Mouse (Mus musculus) MEL (cell line): ENCODE measurements at regions not wholly inside any gene's neighbourhood (a gene's known extent, or its start where the extent isn't known, plus 50 kb on each side); places are given as distances from the start of the nearest gene placed in this dataset.

Experiments
- DNase-seq: peaks from one replicate; pipeline ENCODE4 v3.0.0; 2011; ENCODE audit warnings: low read depth, low spot score
- H3K27ac ChIP-seq: 2 replicates; pipeline ENCODE4 v1.5.1; 2012; ENCODE audit warnings: low read depth, mild to moderate bottlenecking, control low read depth, low read length, moderate library complexity; ENCODE audit not compliant: control insufficient read depth
- H3K27me3 ChIP-seq, 2 experiments: fragments of 150-350 bp in 1 of 2; sonication (generic) in 1 of 2; 2 replicates each; pipeline ENCODE4 v1.6.1; 2012; ENCODE audit warnings: low read length in 2 of 2, mild to moderate bottlenecking in 2 of 2, improper control_type of control experiment in 1 of 2, moderate library complexity in 1 of 2; ENCODE audit not compliant: insufficient read depth in 2 of 2, control insufficient read depth in 1 of 2
- H3K36me3 ChIP-seq, 2 experiments: 2 replicates each; pipeline ENCODE4 v1.6.1; 2012 to 2014; ENCODE audit warnings: low read length in 2 of 2, improper control_type of control experiment in 1 of 2, inconsistent platforms in 1 of 2, mild to moderate bottlenecking in 1 of 2; ENCODE audit not compliant: insufficient read depth in 2 of 2, control insufficient read depth in 1 of 2
- H3K4me1 ChIP-seq, 2 experiments: fragments of 150-350 bp in 1 of 2; sonication (generic) in 1 of 2; 2 replicates each; pipeline ENCODE4 v1.6.1; 2012; ENCODE audit warnings: low read length in 2 of 2, improper control_type of control experiment in 1 of 2, mild to moderate bottlenecking in 1 of 2; ENCODE audit not compliant: insufficient read depth in 2 of 2, control insufficient read depth in 1 of 2
- H3K4me3 ChIP-seq, 2 experiments: fragments of 150-350 bp in 1 of 2; sonication (generic) in 1 of 2; 2 replicates each; pipeline ENCODE4 v1.5.1; 2012; ENCODE audit warnings: low read depth in 2 of 2, low read length in 2 of 2, mild to moderate bottlenecking in 2 of 2, moderate library complexity in 2 of 2, control low read depth in 1 of 2, improper control_type of control experiment in 1 of 2; ENCODE audit not compliant: control insufficient read depth in 1 of 2, insufficient read depth in 1 of 2
- H3K79me2 ChIP-seq: 2 replicates; pipeline ENCODE4 v1.6.1; 2012; ENCODE audit warnings: mild to moderate bottlenecking, low read length, moderate library complexity; ENCODE audit not compliant: control insufficient read depth, poor library complexity, insufficient read depth
- H3K9ac ChIP-seq: 2 replicates; pipeline ENCODE4 v1.6.1; 2012; ENCODE audit warnings: low read depth, mild to moderate bottlenecking, control low read depth, low read length, moderate library complexity; ENCODE audit not compliant: control insufficient read depth, poor library complexity, severe bottlenecking
- H3K9me3 ChIP-seq: fragments of 150-350 bp; sonication (generic); replicated peaks from 2 replicates; pipeline ENCODE4 v1.6.1; 2012; ENCODE audit warnings: mild to moderate bottlenecking, low read length, improper control_type of control experiment, moderate library complexity; ENCODE audit not compliant: insufficient read depth
- BHLHE40 ChIP-seq: IDR thresholded peaks from 2 replicates; pipeline ENCODE4 v1.6.1; 2012; ENCODE audit warnings: low read depth, mild to moderate bottlenecking, inconsistent platforms, low read length, improper control_type of control experiment, borderline replicate concordance
- CHD1 ChIP-seq: IDR thresholded peaks from 2 replicates; pipeline ENCODE4 v1.6.1; 2012; ENCODE audit warnings: low read depth, mild to moderate bottlenecking, inconsistent platforms, low read length, improper control_type of control experiment
- CHD2 ChIP-seq: IDR thresholded peaks from 2 replicates; pipeline ENCODE4 v1.6.1; 2011; ENCODE audit warnings: low read length, improper control_type of control experiment
- E2F4 ChIP-seq: IDR thresholded peaks from 2 replicates; pipeline ENCODE4 v1.6.1; 2011; ENCODE audit warnings: low read depth, low read length, improper control_type of control experiment, borderline replicate concordance
- ELF1 ChIP-seq: IDR thresholded peaks from 2 replicates; pipeline ENCODE4 v1.6.1; 2014; ENCODE audit warnings: low read depth, mild to moderate bottlenecking, inconsistent platforms, low read length, improper control_type of control experiment, moderate library complexity
- EP300 ChIP-seq, 2 experiments: IDR thresholded peaks; 2 replicates each; pipeline ENCODE4 v1.6.1; 2011; ENCODE audit warnings: improper control_type of control experiment in 2 of 2, low read length in 2 of 2, low read depth in 1 of 2, mild to moderate bottlenecking in 1 of 2
- ETS1 ChIP-seq: IDR thresholded peaks from 2 replicates; pipeline ENCODE4 v1.6.1; 2012; ENCODE audit warnings: low read depth, mild to moderate bottlenecking, inconsistent platforms, low read length, improper control_type of control experiment, moderate library complexity
- GATA1 ChIP-seq: IDR thresholded peaks from 2 replicates; pipeline ENCODE4 v1.6.1; 2011; ENCODE audit warnings: low read depth, low read length, improper control_type of control experiment
- JUND ChIP-seq: IDR thresholded peaks from 2 replicates; pipeline ENCODE4 v1.6.1; 2011; ENCODE audit warnings: low read depth, mild to moderate bottlenecking, improper control_type of control experiment, low read length
- MYC ChIP-seq: IDR thresholded peaks from 2 replicates; pipeline ENCODE4 v1.6.1; 2011; ENCODE audit warnings: low read depth, mild to moderate bottlenecking, low read length, improper control_type of control experiment, moderate library complexity
- NELFE ChIP-seq: IDR thresholded peaks from 2 replicates; pipeline ENCODE4 v1.6.1; 2011; ENCODE audit warnings: low read depth, low read length, improper control_type of control experiment
- POLR2AphosphoS2 ChIP-seq: IDR thresholded peaks from 2 replicates; pipeline ENCODE4 v1.6.1; 2011; ENCODE audit warnings: low read length, improper control_type of control experiment
- POLR2AphosphoS5 ChIP-seq: IDR thresholded peaks from 2 replicates; pipeline ENCODE4 v1.6.1; 2012; ENCODE audit warnings: low read depth, borderline replicate concordance, mild to moderate bottlenecking, inconsistent platforms, low read length, moderate library complexity, mixed read lengths
- RAD21 ChIP-seq: IDR thresholded peaks from 2 replicates; pipeline ENCODE4 v1.6.1; 2011; ENCODE audit warnings: mild to moderate bottlenecking, low read depth, low read length, improper control_type of control experiment
- ZC3H11A ChIP-seq: IDR thresholded peaks from 2 replicates; pipeline ENCODE4 v1.6.1; 2012; ENCODE audit warnings: low read depth, mild to moderate bottlenecking, inconsistent platforms, low read length, improper control_type of control experiment
- ZKSCAN1 ChIP-seq: IDR thresholded peaks from 2 replicates; pipeline ENCODE4 v1.6.1; 2012; ENCODE audit warnings: low read depth, mild to moderate bottlenecking, inconsistent platforms, low read length, improper control_type of control experiment, moderate library complexity
- ZNF384 ChIP-seq: IDR thresholded peaks from 2 replicates; pipeline ENCODE4 v1.6.1; 2012; ENCODE audit warnings: low read depth, mild to moderate bottlenecking, inconsistent platforms, low read length, improper control_type of control experiment

DNA sequence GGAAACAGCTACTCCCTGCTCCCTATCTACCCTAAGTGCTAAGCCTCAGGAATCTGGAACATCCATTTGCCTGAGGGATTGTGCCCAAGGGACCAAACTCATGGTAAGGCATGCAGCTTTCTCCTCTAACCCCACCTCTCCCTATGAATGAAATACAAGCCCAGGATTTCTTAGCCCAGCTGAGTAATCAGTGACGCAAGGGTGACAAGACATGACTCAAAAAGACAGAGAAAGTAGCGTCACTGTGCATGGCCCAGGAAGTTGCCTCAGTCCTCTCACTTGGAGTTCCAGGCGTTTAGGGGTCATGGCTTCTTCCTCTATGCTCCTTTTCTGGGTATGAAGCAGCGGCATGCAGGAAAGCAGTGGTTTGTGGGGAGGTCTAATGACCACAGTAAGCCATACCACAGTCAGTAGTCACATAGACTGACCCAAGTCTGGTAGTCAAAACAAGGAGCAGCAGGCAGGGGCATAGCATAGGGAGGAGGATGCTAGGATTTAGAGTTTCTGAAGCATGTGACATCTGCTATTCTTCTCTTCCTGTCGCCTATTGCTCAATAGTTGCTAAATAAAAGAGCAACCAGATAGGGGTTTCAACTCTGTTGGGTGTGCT lies 78.7 kb upstream of the Cd93 start:
- no peak for DNase-seq
- TF ChIP-seq E2F4, result no peak
- TF ChIP-seq NELFE, result no peak
- no peak for TF ChIP-seq CHD2
- no peak for TF ChIP-seq CHD1
- no peak for TF ChIP-seq ETS1
- H3K4me3 ChIP-seq, result no peak overlapping the region

DNA sequence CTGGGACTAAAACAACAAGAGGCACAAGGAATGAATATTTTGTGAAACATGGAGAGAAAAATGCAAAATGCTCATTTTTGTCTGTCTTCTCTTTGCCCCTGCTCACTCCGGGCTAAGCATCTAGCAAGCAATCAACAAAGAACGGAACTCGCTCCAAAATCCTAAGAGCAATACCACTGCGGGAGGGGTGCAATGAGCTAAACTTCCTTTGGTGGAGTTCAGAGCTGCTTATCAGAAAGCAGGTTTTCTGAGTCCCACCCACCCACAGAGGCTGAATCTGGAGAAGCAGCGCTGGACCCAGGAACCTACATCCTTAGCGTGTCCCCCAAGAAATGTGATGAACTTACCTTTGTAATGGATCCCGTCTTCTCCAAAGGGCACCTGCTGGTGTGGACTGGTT lies 76.9 kb upstream of the Cd93 start:
- H3K9me3 ChIP-seq, result no peaks in the 10 kb centered on the region
- H3K27ac ChIP-seq, result no peak overlapping the region
- no peak overlapping the region for H3K9ac ChIP-seq
- no peaks in the 10 kb centered on the region for H3K36me3 ChIP-seq
- no peak overlapping the region for H3K4me3 ChIP-seq
- DNase-seq, result no peak
- no peaks in the 10 kb centered on the region for H3K4me1 ChIP-seq
- no peak for TF ChIP-seq ETS1
- TF ChIP-seq POLR2AphosphoS5, result no peak
- TF ChIP-seq E2F4, result no peak
- TF ChIP-seq ELF1, result no peak
- no peak for TF ChIP-seq MYC
- TF ChIP-seq RAD21, result no peak
- TF ChIP-seq EP300 (IDR thresholded peaks at IDR 0.05; ENCODE audit: low read depth in 1 of 2, low read length in 2 of 2), result no peak
- no peak for TF ChIP-seq GATA1
- no peak for TF ChIP-seq POLR2AphosphoS2
- no peak for TF ChIP-seq ZNF384
- no peak for TF ChIP-seq ZKSCAN1
- no peak for TF ChIP-seq ZC3H11A
- TF ChIP-seq JUND, result no peak
- TF ChIP-seq BHLHE40, result no peak
- H3K79me2 ChIP-seq, result no peaks in the 10 kb centered on the region
- H3K27me3 ChIP-seq, result no peaks in the 10 kb centered on the region

More for the DNA sequence above, 78.7 kb upstream of the Cd93 start:
- Histone ChIP-seq H3K9me3 (no peaks in the 10 kb centered on the region), H3K36me3 (no peaks in the 10 kb centered on the region), H3K27ac (no peak overlapping the region), H3K4me1 (no peaks in the 10 kb centered on the region), H3K9ac (no peak overlapping the region), H3K27me3 (no peaks in the 10 kb centered on the region), H3K79me2 (no peaks in the 10 kb centered on the region)
